Mouse (Mus musculus) CD8-positive naive resting alpha-beta T cell, adult 57 days (primary cell): Measurements from ENCODE around the gene Zfp691. TPM values are rescaled to one million over a fixed set of nuclear protein-coding genes. Genes with fewer than 3 reads are reported as not detected.

Experiments used
- total RNA-seq: library from RNA; stranded (reverse); gene quantifications from one replicate; pipeline ENCODE4 v1.2.4, GENCODE M21; 2023

Gene Zfp691
- total RNA-seq: 5.1 TPM

DNA sequence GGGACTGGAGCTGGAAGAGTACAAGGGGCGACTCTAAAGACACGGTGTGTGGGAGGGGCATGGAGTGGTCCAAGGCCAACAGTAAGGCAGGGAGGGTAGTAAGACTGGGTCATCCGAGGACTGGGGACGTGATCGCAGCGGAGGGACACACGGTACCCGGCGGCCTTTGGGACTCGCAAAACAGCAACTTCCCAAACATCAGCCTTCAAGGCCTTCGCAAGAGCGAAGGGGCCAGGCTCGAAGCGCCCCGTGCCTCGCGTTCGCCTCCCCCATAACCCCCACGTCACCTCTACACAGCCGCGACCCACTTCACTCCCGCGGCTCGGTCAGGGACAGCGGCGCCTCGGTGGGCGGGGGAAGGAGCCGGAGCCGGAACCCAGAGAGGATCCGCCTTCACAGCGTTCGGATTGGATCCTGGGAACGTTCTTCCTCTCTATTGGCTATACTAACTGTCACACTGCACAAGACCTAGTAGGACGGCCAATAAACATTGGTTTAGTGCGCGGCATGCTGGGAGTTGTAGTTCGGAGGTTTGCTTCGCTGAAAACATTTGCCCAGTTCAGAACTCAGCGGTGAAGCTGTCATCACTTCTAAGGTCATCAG is at the start of gene Zfp691:
Gene Zfp691 (minus strand): TSS at position 345 of the 603 bp plus-strand sequence.

DNA sequence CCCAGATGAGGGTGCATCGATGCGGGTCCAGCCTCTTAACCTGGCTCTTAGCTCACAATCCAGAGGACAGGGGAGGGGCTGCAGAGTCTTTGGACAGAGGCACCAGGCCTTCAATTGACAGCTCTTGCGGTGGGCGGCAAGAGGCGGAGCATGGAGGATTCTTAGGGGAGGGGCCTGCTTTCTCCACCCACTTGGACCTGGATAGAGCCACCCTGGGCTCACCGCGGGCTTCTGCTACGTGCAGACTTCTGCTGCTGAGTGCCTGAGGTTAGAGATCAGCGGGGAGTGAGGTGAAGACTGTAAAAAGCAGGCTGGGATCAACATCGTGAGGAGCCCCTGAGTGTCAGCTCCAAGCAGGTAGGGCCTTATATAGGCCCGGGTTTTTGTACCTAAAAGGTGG is 44.2 kb upstream of the Zfp691 start, which contains the start of gene Tmem269:
Gene Tmem269 (minus strand): TSS at position 49 of the 400 bp plus-strand sequence.

GRCm38 (mm10) chr4:119194909-119195581 is 21.1 kb upstream of the Zfp691 start, which contains the start of gene Svbp:
Gene Svbp (plus strand): TSS chr4:119195306.

DNA sequence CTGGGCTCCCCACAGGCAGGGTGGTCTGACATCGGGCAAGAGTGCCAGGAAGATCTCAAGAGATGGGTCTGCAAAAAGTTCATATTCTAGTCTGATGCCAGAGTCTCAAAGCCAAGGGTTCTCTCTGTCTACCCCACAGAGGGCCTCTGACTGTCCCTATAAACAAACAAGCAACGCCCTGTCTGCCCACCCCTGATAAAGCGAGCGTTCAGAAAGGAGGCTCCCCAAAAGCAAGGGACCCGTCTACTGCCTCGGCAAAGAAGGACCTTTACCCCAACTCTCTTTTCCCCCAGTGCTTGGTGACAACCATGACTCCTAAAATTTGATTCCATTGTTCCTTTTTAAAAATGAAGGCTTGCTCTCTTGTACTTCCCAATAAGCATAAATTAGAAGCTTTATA is 15.9 kb upstream of the Zfp691 start, which contains the start of gene Ermap:
Gene Ermap (minus strand): TSS at position 148 of the 400 bp plus-strand sequence.

Other genes starting within 250 kb of the Zfp691 start
- gene Olfr1328, start 235.6 kb downstream of the Zfp691 start, total RNA-seq: not detected
- gene Lao1, start 212.6 kb downstream of the Zfp691 start, total RNA-seq: not detected
- gene Slc2a1, start 65.5 kb downstream of the Zfp691 start, total RNA-seq: 37.1 TPM
- gene Ermap, start 15.8 kb upstream of the Zfp691 start, total RNA-seq: 0.86 TPM
- 20.9 TPM for gene Svbp, start 21.1 kb upstream of the Zfp691 start, total RNA-seq
- gene Tmem269, start 44.0 kb upstream of the Zfp691 start, total RNA-seq: not detected
- gene AU022252, start 58.5 kb upstream of the Zfp691 start, total RNA-seq: 7.8 TPM
- 5.3 TPM for gene P3h1, start 58.7 kb upstream of the Zfp691 start, total RNA-seq
- gene Cldn19, start 81.2 kb upstream of the Zfp691 start, total RNA-seq: not detected
- gene Ybx1, start 120.4 kb upstream of the Zfp691 start, total RNA-seq: 331 TPM
- gene Ppih, start 146.4 kb upstream of the Zfp691 start, total RNA-seq: 27.8 TPM
- 6.2 TPM for gene Ccdc30, start 241.3 kb upstream of the Zfp691 start, total RNA-seq
- gene Ppcs, start 248.2 kb upstream of the Zfp691 start, total RNA-seq: 10.3 TPM
- gene Zmynd12, start 248.6 kb upstream of the Zfp691 start, total RNA-seq: not detected